ENCODE assay signal across 8 mouse cellular contexts in genomic region chr15:98608784-98609250, GRCm38 (mm10). TPM values are rescaled to one million over a fixed set of nuclear protein-coding genes. Genes with fewer than 3 reads are reported as not detected.
DNase-seq lines count a peak whose midpoint lies in the region; ATAC-seq and TF ChIP-seq lines count a peak whose summit lies in the region.

No protein-coding gene starts in this region.

- no peaks in the 10 kb centered on the region for H3K27me3 ChIP-seq in heart, adult 2 months (ENCODE audit: control insufficient read depth, insufficient read depth, low read length)
- no peaks in the 10 kb centered on the region for H3K27me3 ChIP-seq in forebrain, postnatal 0 days (ENCODE audit: insufficient read depth, low read length)
- H3K27me3 ChIP-seq in midbrain, embryonic 12.5 days: no peaks in the 10 kb centered on the region

- peak; percentile 57 to 67 for DNase-seq in heart, adult 2 months
- no peak for DNase-seq in heart, adult 8-10 months (ENCODE audit: low spot score)
- peak; percentile 48 for DNase-seq in adrenal gland, postnatal 14 days
- peak; percentile 11 for DNase-seq in forebrain, postnatal 0 days
- DNase-seq in kidney, postnatal 10 days: peak; percentile 55
- peak; percentile 66 for DNase-seq in thymus, postnatal 4 days
- DNase-seq in spleen, adult 18-20 months: no peak

- no peaks in the 10 kb centered on the region for H3K36me3 ChIP-seq in heart, adult 2 months (ENCODE audit: control insufficient read depth, insufficient read depth, low read length)
- peaks cover 6% of the 10 kb centered on the region for H3K36me3 ChIP-seq in forebrain, postnatal 0 days (ENCODE audit: insufficient read depth)
- peaks cover 8% of the 10 kb centered on the region for H3K36me3 ChIP-seq in midbrain, embryonic 12.5 days

- peaks cover 8% of the 10 kb centered on the region for H3K79me2 ChIP-seq in heart, adult 2 months (replicated peaks; ENCODE audit: control insufficient read depth, insufficient read depth, low read length)

- H3K9me3 ChIP-seq in forebrain, postnatal 0 days (ENCODE audit: low read length): no peaks in the 10 kb centered on the region
- no peaks in the 10 kb centered on the region for H3K9me3 ChIP-seq in midbrain, embryonic 12.5 days

- H3K4me2 ChIP-seq in forebrain, postnatal 0 days (ENCODE audit: low read depth): peak overlapping the region; percentile 88
- H3K4me2 ChIP-seq in midbrain, embryonic 12.5 days (replicated peaks): peak overlapping the region; percentile 83

- peak; percentile 26; the same call in 1 of the 2 replicates for TF ChIP-seq POLR2A in heart, adult 2 months (IDR thresholded peaks at IDR 0.05; ENCODE audit: insufficient read depth, low read depth, low read length)

- no peak for TF ChIP-seq CTCF in heart, adult 2 months (IDR thresholded peaks at IDR 0.05)
- TF ChIP-seq CTCF in forebrain, postnatal 0 days (IDR thresholded peaks at IDR 0.05; ENCODE audit: low read depth): no peak

- H3K4me1 ChIP-seq in heart, adult 2 months (ENCODE audit: control insufficient read depth, insufficient read depth, low read length): peaks cover 5% of the 10 kb centered on the region
- H3K4me1 ChIP-seq in forebrain, postnatal 0 days (ENCODE audit: insufficient read depth): peaks cover 12% of the 10 kb centered on the region
- H3K4me1 ChIP-seq in midbrain, embryonic 12.5 days: peaks cover 28% of the 10 kb centered on the region

- TF ChIP-seq EP300 in heart, adult 2 months (IDR thresholded peaks at IDR 0.05; ENCODE audit: insufficient read depth, low read depth, low read length): no peak

- peak; percentile 40 for ATAC-seq in forebrain, postnatal 0 days
- ATAC-seq in midbrain, embryonic 12.5 days (ENCODE audit: low FRiP score, low read depth): peak; percentile 38

- WGBS in heart, adult 2 months: under 1% methylated on average over 19 of the region's 26 CpGs
- 9% methylated on average over 13 of the region's 26 CpGs for WGBS in forebrain, postnatal 0 days
- WGBS in midbrain, embryonic 12.5 days: 0% methylated on average over 5 of the region's 26 CpGs

- peak overlapping the region; percentile 96 for H3K4me3 ChIP-seq in heart, adult 2 months
- H3K4me3 ChIP-seq in forebrain, postnatal 0 days (ENCODE audit: low read depth, low read length): peak overlapping the region; percentile 88
- peak overlapping the region; percentile 80 for H3K4me3 ChIP-seq in midbrain, embryonic 12.5 days

- intact Hi-C loops in heart, adult 2 months (cut with DNase I): no loop called here

- peak overlapping the region; percentile 89 for H3K27ac ChIP-seq in heart, adult 2 months
- peak overlapping the region; percentile 72 for H3K27ac ChIP-seq in forebrain, postnatal 0 days (ENCODE audit: low read depth, low read length)
- peak overlapping the region; percentile 79 for H3K27ac ChIP-seq in midbrain, embryonic 12.5 days (replicated peaks)

- H3K9ac ChIP-seq in heart, adult 2 months (ENCODE audit: low read depth, low read length): peak overlapping the region; percentile 99
- peak overlapping the region; percentile 87 for H3K9ac ChIP-seq in forebrain, postnatal 0 days
- peak overlapping the region; percentile 90 for H3K9ac ChIP-seq in midbrain, embryonic 12.5 days (replicated peaks)

RNA-seq across cellular contexts. Expression of gene Adcy6, which starts 1.1 kb away (rescaled TPM):
- 100 to 1,000 TPM; 153 to 220 TPM for total RNA-seq in heart, adult 2 months (2021)
- 136 and 211 TPM in 2 replicates for polyA plus RNA-seq in heart, adult 2 months (2012; rRNA removed)
- total RNA-seq in heart, adult 8-10 months (2022): 100 to 1,000 TPM; 136 to 213 (median 183) TPM
- total RNA-seq in adrenal gland, postnatal 14 days (2021): 73.8 and 86.1 TPM in 2 replicates
- 39.2 and 42.3 TPM in 2 replicates for total RNA-seq in forebrain, postnatal 0 days (2014; rRNA removed)
- polyA plus RNA-seq in forebrain, postnatal 0 days (2015; fragmentation: Nextera tagmentation; extraction: Ambion mirVana): 1.9 and 5.4 TPM in 2 replicates
- polyA plus RNA-seq in midbrain, embryonic 12.5 days (2016; fragmentation: Nextera tagmentation; extraction: Ambion mirVana): 15.6 and 17.2 TPM in 2 replicates

RNA-seq across cellular contexts. Expression of gene Cacnb3, which starts 21.8 kb away (rescaled TPM):
- total RNA-seq in heart, adult 2 months (2021): 1 to 10 TPM; 2.6 to 2.7 TPM
- 6.5 and 7.7 TPM in 2 replicates for polyA plus RNA-seq in heart, adult 2 months (2012; rRNA removed)
- total RNA-seq in heart, adult 8-10 months (2022): 1 to 10 TPM; 2.0 to 2.8 (median 2.6) TPM
- 12.0 and 18.2 TPM in 2 replicates for total RNA-seq in adrenal gland, postnatal 14 days (2021)
- total RNA-seq in forebrain, postnatal 0 days (2014; rRNA removed): 191 and 201 TPM in 2 replicates
- polyA plus RNA-seq in forebrain, postnatal 0 days (2015; fragmentation: Nextera tagmentation; extraction: Ambion mirVana): 133 and 139 TPM in 2 replicates
- polyA plus RNA-seq in midbrain, embryonic 12.5 days (2016; fragmentation: Nextera tagmentation; extraction: Ambion mirVana): 86.2 and 99.6 TPM in 2 replicates

RNA-seq across cellular contexts. Expression of gene 4930415O20Rik, which starts 38.0 kb away (rescaled TPM):
- total RNA-seq in heart, adult 2 months (2021): 1 to 10 TPM; 1.6 to 2.1 TPM
- polyA plus RNA-seq in heart, adult 2 months (2012; rRNA removed): not detected in 2 replicates
- 1 to 10 TPM; 1.6 to 4.2 (median 2.3) TPM for total RNA-seq in heart, adult 8-10 months (2022)
- total RNA-seq in adrenal gland, postnatal 14 days (2021): 1.1 TPM in 1 of 2 replicates, not detected in the other
- total RNA-seq in forebrain, postnatal 0 days (2014; rRNA removed): not detected in 2 replicates
- 0.51 TPM in 1 of 2 replicates, not detected in the other for polyA plus RNA-seq in forebrain, postnatal 0 days (2015; fragmentation: Nextera tagmentation; extraction: Ambion mirVana)
- not detected in 2 replicates for polyA plus RNA-seq in midbrain, embryonic 12.5 days (2016; fragmentation: Nextera tagmentation; extraction: Ambion mirVana)

RNA-seq across cellular contexts. Expression of gene Ccnt1, which starts 38.1 kb away (rescaled TPM):
- total RNA-seq in heart, adult 2 months (2021): 10 to 100 TPM; 26.8 to 27.6 TPM
- 9.3 and 15.4 TPM in 2 replicates for polyA plus RNA-seq in heart, adult 2 months (2012; rRNA removed)
- total RNA-seq in heart, adult 8-10 months (2022): 10 to 100 TPM; 26.7 to 34.8 (median 30.0) TPM
- 57.0 and 57.3 TPM in 2 replicates for total RNA-seq in adrenal gland, postnatal 14 days (2021)
- 51.1 and 52.0 TPM in 2 replicates for total RNA-seq in forebrain, postnatal 0 days (2014; rRNA removed)
- 35.5 and 47.0 TPM in 2 replicates for polyA plus RNA-seq in forebrain, postnatal 0 days (2015; fragmentation: Nextera tagmentation; extraction: Ambion mirVana)
- polyA plus RNA-seq in midbrain, embryonic 12.5 days (2016; fragmentation: Nextera tagmentation; extraction: Ambion mirVana): 63.3 and 63.9 TPM in 2 replicates

RNA-seq across cellular contexts. Expression of gene Ddx23, which starts 53.9 kb away (rescaled TPM):
- 10 to 100 TPM; 47.9 to 55.4 TPM for total RNA-seq in heart, adult 2 months (2021)
- polyA plus RNA-seq in heart, adult 2 months (2012; rRNA removed): 18.9 and 30.7 TPM in 2 replicates
- 10 to 100 TPM; 53.2 to 61.7 (median 56.4) TPM for total RNA-seq in heart, adult 8-10 months (2022)
- 85.2 and 87.5 TPM in 2 replicates for total RNA-seq in adrenal gland, postnatal 14 days (2021)
- total RNA-seq in forebrain, postnatal 0 days (2014; rRNA removed): 54.9 and 70.6 TPM in 2 replicates
- polyA plus RNA-seq in forebrain, postnatal 0 days (2015; fragmentation: Nextera tagmentation; extraction: Ambion mirVana): 11.9 and 13.8 TPM in 2 replicates
- polyA plus RNA-seq in midbrain, embryonic 12.5 days (2016; fragmentation: Nextera tagmentation; extraction: Ambion mirVana): 24.4 and 29.3 TPM in 2 replicates

Comparison
In these comparisons a context has a peak if more than half of its experiments do, and no peak if none do; other contexts are left out.
1. DNase-seq: peak in heart, adult 2 months (2 of 2), adrenal gland, postnatal 14 days (single experiment), forebrain, postnatal 0 days (single experiment), kidney, postnatal 10 days (single experiment) and thymus, postnatal 4 days (single experiment); none in heart, adult 8-10 months (single experiment) and spleen, adult 18-20 months (0 of 2).
2. Peak in every context shown above with its lines, with median percentiles within 50 percentile points of each other: H3K27ac ChIP-seq, H3K4me3 ChIP-seq and H3K9ac ChIP-seq.